28 mouse cellular contexts compared by ENCODE assay signal in genomic region chr4:117115592-117115991, GRCm38 (mm10). TPM values are rescaled to one million over a fixed set of nuclear protein-coding genes. Genes with fewer than 3 reads are reported as not detected.
"Had no signal": no experiment of that assay in that cellular context is flagged by ENCODE, and none has a peak within 500 bp of the region (broad histone marks: within the 10 kb centered on the region; RNA-seq: fewer than 3 reads in every experiment).

No protein-coding gene starts in this region.

- H3K4me3 ChIP-seq: intestine, embryonic 15.5 days; layer of hippocampus, adult 2 months; left cerebral cortex, adult 2 months; liver, embryonic 13.5 days; midbrain, embryonic 12.5 days; midbrain, embryonic 15.5 days; myocyte; stomach, embryonic 15.5 days had no signal

- H3K4me1 ChIP-seq: intestine, embryonic 15.5 days; stomach, embryonic 15.5 days had no signal

- H3K9ac ChIP-seq: intestine, embryonic 15.5 days; liver, embryonic 13.5 days; midbrain, embryonic 12.5 days; midbrain, embryonic 15.5 days; stomach, embryonic 15.5 days had no signal

- H3K9me3 ChIP-seq: intestine, embryonic 15.5 days; liver, embryonic 13.5 days; midbrain, embryonic 12.5 days; midbrain, embryonic 15.5 days; stomach, embryonic 15.5 days had no signal

- DNase-seq: kidney, adult 11 months; kidney, adult 9 months; kidney, postnatal 14 days; kidney, postnatal 4 days; layer of hippocampus, adult 9-11 months; liver, embryonic 13.5 days; lung, adult 2 months; lung, postnatal 14 days; lung, postnatal 4 days; retina, postnatal 1 day; right cerebral cortex, postnatal 25 days; spleen, adult 18-20 months had no signal

- ATAC-seq: intestine, embryonic 15.5 days; midbrain, embryonic 15.5 days had no signal

- H3K27me3 ChIP-seq: intestine, embryonic 15.5 days; liver, embryonic 13.5 days; midbrain, embryonic 12.5 days; midbrain, embryonic 15.5 days; stomach, embryonic 15.5 days had no signal

- H3K4me2 ChIP-seq: intestine, embryonic 15.5 days; liver, embryonic 13.5 days; midbrain, embryonic 12.5 days; midbrain, embryonic 15.5 days; stomach, embryonic 15.5 days had no signal

- H3K36me3 ChIP-seq: intestine, embryonic 15.5 days; liver, embryonic 13.5 days had no signal

- H3K27ac ChIP-seq: intestine, embryonic 15.5 days; layer of hippocampus, adult 2 months; left cerebral cortex, adult 2 months; liver, embryonic 13.5 days; midbrain, embryonic 12.5 days; midbrain, embryonic 15.5 days; stomach, embryonic 15.5 days had no signal

RNA-seq across cellular contexts. Expression of gene Tctex1d4, which starts 11.0 kb away (rescaled TPM):
- total RNA-seq: left cerebral cortex, adult 2 months; left cerebral cortex, postnatal 36 days; liver, adult 2 months; megakaryocyte progenitor cell, adult 5-6 weeks; megakaryocyte-erythroid progenitor cell, adult 5-6 weeks; monocyte, adult 5-6 weeks had no signal
- polyA plus RNA-seq: intestine, embryonic 15.5 days; kidney, embryonic 16.5 days; limb, embryonic 11.5 days; liver, embryonic 13.5 days; midbrain, embryonic 12.5 days; midbrain, embryonic 15.5 days; neural tube, embryonic 11.5 days; neural tube, embryonic 14.5 days had no signal

RNA-seq across cellular contexts. Expression of gene Ptch2, which starts 19.7 kb away (rescaled TPM):
- total RNA-seq: megakaryocyte-erythroid progenitor cell, adult 5-6 weeks; monocyte, adult 5-6 weeks had no signal
